Mouse (Mus musculus) hindbrain, embryonic 13.5 days (tissue): ENCODE measurements at regions not wholly inside any gene's neighbourhood (a gene's known extent, or its start where the extent isn't known, plus 50 kb on each side); places are given as distances from the start of the nearest gene placed in this dataset.

Experiments used
- ATAC-seq: fragments of 200-750 bp; cut with Nextera tagmentation; 2 replicates; pipeline ENCODE4 v1.8.0; 2017; ENCODE audit warnings: moderate TSS enrichment; ENCODE audit not compliant: low FRiP score
- H3K27ac ChIP-seq: fragments of 300-500 bp; sonication (generic); 2 replicates; pipeline ENCODE4 v1.5.1; 2015; ENCODE audit warnings: inconsistent platforms, mild to moderate bottlenecking, moderate library complexity
- H3K27me3 ChIP-seq: fragments of 300-500 bp; sonication (generic); 2 replicates; pipeline ENCODE4 v1.6.1; 2015; ENCODE audit warnings: mild to moderate bottlenecking, inconsistent platforms
- H3K36me3 ChIP-seq: fragments of 300-500 bp; sonication (generic); 2 replicates; pipeline ENCODE4 v1.6.1; 2015; ENCODE audit warnings: mild to moderate bottlenecking, inconsistent platforms
- H3K4me1 ChIP-seq: fragments of 300-500 bp; sonication (generic); replicated peaks from 2 replicates; pipeline ENCODE4 v1.6.1; 2015; ENCODE audit warnings: inconsistent platforms
- H3K4me2 ChIP-seq: fragments of 300-500 bp; sonication (generic); 2 replicates; pipeline ENCODE4 v1.6.1; 2015; ENCODE audit warnings: inconsistent platforms, mild to moderate bottlenecking, moderate library complexity
- H3K4me3 ChIP-seq: fragments of 300-500 bp; sonication (generic); 2 replicates; pipeline ENCODE4 v1.5.1; 2015; ENCODE audit warnings: mild to moderate bottlenecking, inconsistent platforms
- H3K9ac ChIP-seq: fragments of 300-500 bp; sonication (generic); 2 replicates; pipeline ENCODE4 v1.6.1; 2015; ENCODE audit warnings: mild to moderate bottlenecking, inconsistent platforms
- H3K9me3 ChIP-seq: fragments of 300-500 bp; sonication (generic); 2 replicates; pipeline ENCODE4 v1.6.1; 2016; ENCODE audit warnings: inconsistent platforms
- WGBS: fragments of 180-500 bp; shearing (Covaris S2); methylation state at CpG from one replicate; pipeline ENCODE4 v1.1.7; 2015; 5-methylcytosine and 5-hydroxymethylcytosine counted together

DNA sequence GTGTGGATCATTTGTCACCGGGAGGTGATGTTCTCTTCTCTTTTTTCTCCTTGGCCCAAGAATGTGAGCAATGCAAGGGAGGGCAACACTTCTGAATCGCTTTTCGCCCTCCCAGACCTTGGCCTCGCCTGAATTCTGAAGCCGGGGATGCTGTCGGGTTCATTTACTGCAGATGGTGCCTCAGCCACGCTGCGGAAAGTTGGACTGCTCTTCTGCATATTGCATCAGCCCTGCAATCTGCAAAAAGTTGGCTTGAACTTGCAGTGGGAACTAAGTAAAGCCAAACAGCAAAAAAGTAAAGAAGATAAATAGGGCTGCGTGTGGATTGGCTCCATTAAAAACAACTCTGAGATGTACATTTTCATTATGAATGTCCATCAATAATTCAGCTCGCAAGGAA is 55.9 kb upstream of the Dok5 start:
- Histone ChIP-seq H3K9ac (no peak overlapping the region), H3K4me3 (no peak overlapping the region), H3K36me3 (no peaks in the 10 kb centered on the region), H3K9me3 (0 out of 2 replicates have a peak, but pooled peaks cover 7% of the 10 kb centered on the region), H3K4me1 (no peaks in the 10 kb centered on the region), H3K27ac (no peak overlapping the region), H3K4me2 (no peak overlapping the region), H3K27me3 (no peaks in the 10 kb centered on the region)
- 91% methylated on average over 10 of the region's 10 CpGs for WGBS
- ATAC-seq: no peak

DNA sequence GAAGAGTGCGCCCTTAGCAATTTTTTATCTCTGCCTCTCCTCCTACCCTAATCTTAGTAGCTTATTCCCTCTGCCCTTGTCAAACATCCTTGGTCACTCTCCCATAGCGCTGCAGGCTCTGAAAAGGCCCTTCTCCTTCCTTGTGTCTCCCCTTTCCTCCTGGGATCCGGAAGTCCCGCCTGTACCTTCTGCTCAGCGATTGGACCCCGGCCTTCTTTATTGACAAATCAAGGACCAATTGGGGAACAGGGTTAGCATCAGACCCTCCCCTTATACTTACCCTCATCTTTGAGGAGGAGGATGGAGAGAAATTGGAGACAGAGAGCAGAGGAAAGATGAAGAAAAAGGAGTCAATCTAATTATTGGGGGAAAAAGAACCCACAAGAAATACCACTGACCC is 57.9 kb upstream of the Dok5 start:
- WGBS: 80% methylated on average over 6 of the region's 6 CpGs
- H3K9ac ChIP-seq: no peak overlapping the region
- no peaks in the 10 kb centered on the region for H3K27me3 ChIP-seq
- no peak overlapping the region for H3K4me3 ChIP-seq
- H3K9me3 ChIP-seq: 0 out of 2 replicates have a peak, but pooled peaks cover 7% of the 10 kb centered on the region
- H3K4me2 ChIP-seq: no peak overlapping the region
- no peaks in the 10 kb centered on the region for H3K36me3 ChIP-seq
- peaks cover 4% of the 10 kb centered on the region; the same call in 1 of the 2 replicates for H3K4me1 ChIP-seq
- no peak overlapping the region for H3K27ac ChIP-seq
- no peak for ATAC-seq

DNA sequence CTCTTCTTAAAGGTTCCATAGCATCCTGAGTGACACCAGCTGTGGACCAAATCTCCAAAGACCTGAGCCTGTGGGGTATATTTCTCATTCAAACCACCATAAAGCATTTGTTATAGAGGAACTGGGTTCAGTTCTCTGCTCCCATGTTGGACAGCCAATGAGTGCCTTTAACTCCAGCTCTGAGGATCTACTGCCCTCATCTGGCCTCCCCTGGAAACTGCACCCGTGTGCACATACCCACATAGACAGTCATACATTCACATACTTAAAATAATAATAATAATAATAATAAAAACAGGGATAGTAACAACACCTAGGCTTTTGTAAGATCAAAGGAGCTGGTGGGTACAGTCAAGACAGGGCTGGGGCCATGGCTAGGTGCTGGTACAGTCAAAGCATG is 58.8 kb upstream of the Dok5 start:
- no peak overlapping the region for H3K4me2 ChIP-seq
- peaks cover 13% of the 10 kb centered on the region for H3K4me1 ChIP-seq
- 0 out of 2 replicates have a peak, but pooled peaks cover 7% of the 10 kb centered on the region for H3K9me3 ChIP-seq
- H3K4me3 ChIP-seq: no peak overlapping the region
- no peak overlapping the region for H3K9ac ChIP-seq
- no peak overlapping the region for H3K27ac ChIP-seq
- no peaks in the 10 kb centered on the region for H3K36me3 ChIP-seq
- 90% methylated on average over 1 of the region's 1 CpGs for WGBS
- ATAC-seq: no peak
- H3K27me3 ChIP-seq: no peaks in the 10 kb centered on the region

DNA sequence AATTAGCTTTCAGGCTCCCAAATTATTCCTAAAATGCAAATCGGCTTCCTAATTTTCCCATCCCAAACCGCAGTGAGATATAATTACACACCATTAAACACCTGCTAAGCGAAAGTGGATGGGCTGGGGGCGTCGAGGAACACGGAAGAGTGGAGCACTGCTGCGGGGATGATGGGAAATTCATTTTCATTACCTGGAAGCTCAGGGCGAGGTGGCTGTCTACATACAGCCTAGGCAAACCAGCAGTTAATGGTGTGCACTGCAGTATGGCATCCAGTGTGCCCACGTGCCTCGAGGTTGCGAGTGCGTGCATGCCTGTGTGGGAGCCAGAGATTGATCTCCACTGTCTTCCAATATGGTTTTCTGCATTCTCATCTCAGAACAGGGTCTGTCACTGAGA is 62.6 kb upstream of the Dok5 start:
- Histone ChIP-seq H3K27ac (peak overlapping the region; percentile 49), H3K9me3 (no peaks in the 10 kb centered on the region)
- ATAC-seq: peak; percentile 80

DNA sequence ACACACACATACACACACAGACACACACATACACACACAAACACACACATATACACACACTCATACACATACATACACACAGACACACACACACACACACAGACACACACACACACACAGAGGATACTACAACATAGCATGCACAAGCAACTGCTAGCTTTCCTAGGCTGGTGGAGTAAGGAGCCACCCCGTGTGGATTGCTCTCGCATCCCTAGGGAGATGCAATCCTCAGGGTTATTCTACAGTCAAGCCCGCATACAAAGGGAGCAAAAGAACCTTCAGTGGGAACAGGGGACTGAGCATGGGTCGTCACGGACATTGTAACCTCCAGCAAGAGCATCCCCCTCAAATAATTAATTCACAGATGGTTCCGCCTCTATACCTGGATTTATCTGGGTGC is 63.1 kb upstream of the Dok5 start:
- Histone ChIP-seq H3K4me1 (peaks cover 16% of the 10 kb centered on the region), H3K4me3 (no peak overlapping the region), H3K36me3 (no peaks in the 10 kb centered on the region), H3K27ac (peak overlapping the region; percentile 49), H3K9me3 (no peaks in the 10 kb centered on the region), H3K4me2 (no peak overlapping the region), H3K9ac (no peak overlapping the region), H3K27me3 (no peaks in the 10 kb centered on the region)
- peak; percentile 72 for ATAC-seq
- WGBS: 63% methylated on average over 6 of the region's 6 CpGs

More for the DNA sequence above, 62.6 kb upstream of the Dok5 start:
- Histone ChIP-seq H3K4me2 (no peak overlapping the region), H3K36me3 (no peaks in the 10 kb centered on the region), H3K9ac (no peak overlapping the region), H3K4me3 (no peak overlapping the region), H3K27me3 (no peaks in the 10 kb centered on the region), H3K4me1 (peaks cover 16% of the 10 kb centered on the region)
- 67% methylated on average over 12 of the region's 12 CpGs for whole genome bisulfite sequencing

DNA sequence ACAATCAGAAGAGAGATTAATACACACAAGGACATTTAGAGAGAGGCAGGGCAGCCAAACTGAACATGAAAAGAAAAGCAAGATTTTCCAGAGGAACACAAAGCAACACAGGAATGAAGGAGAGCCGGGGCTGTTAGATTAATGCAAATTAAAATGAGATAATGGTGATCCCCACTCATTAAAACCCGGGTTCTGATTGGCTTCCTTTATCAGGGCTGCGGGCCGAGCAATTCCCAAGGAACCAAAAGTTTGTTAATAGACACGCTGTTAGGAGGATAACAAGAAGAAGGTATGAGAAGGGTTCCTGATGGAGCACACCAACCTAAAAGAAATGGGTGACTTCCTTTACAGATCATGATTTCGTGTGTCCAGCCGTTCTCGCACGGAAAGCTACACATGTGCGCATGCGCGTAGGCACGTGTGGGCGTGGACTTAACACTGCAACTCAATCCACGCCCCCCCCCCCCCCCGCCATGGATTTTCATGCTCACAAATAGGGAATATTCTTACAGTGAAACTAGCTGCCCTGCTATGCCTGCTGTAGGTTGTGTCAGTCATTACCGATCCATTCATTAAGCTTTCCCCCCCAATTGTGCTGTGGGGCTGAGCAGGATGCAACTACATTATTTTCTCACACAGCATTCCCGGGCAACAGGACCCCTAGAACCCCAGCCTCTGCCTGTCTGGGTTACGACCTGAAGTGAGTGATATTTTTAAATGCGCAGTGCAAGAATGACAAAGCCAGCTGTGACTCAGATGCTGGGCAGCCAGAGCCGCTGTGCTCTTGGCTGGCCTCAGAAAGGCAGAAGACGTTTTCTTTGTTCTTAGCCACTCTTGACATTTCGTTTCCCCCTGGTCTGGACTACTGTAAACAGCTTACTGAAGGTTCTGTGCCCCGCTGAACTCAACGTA is 60.5 kb upstream of the 4930470P17Rik start:
- H3K27ac ChIP-seq: peak overlapping the region; percentile 66
- 77% methylated on average over 25 of the region's 25 CpGs for WGBS
- no peak for ATAC-seq

DNA sequence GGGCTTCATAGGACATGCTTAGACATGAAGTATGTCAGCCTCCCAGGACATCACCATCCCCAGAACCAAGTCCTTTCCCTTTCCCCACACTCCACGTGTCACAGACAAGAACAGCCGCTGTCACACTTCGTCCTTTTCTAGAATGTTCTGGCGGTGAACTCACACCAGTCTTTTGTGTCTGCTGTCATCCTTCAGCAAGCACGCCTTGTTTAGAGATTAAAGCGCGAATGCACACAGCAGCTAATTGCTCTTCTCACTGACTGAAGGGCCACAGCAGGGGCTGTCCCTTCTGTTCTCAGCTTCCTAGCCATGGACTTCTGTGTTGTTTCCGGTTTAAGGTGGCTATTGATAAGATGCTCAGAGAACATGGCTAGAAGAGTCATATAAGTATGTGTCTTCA is 57.5 kb upstream of the 4930470P17Rik start:
- WGBS: 29% methylated on average over 8 of the region's 8 CpGs
- Histone ChIP-seq H3K4me2 (no peak overlapping the region), H3K9me3 (no peaks in the 10 kb centered on the region), H3K9ac (no peak overlapping the region), H3K27me3 (no peaks in the 10 kb centered on the region), H3K36me3 (no peaks in the 10 kb centered on the region), H3K27ac (peak overlapping the region; percentile 44; the same call in 1 of the 2 replicates), H3K4me1 (peaks cover 48% of the 10 kb centered on the region), H3K4me3 (no peak overlapping the region)
- no peak for ATAC-seq

More for the DNA sequence above, 60.5 kb upstream of the 4930470P17Rik start:
- no peaks in the 10 kb centered on the region for H3K9me3 ChIP-seq
- no peak overlapping the region for H3K4me2 ChIP-seq
- peaks cover 40% of the 10 kb centered on the region for H3K4me1 ChIP-seq
- H3K36me3 ChIP-seq: no peaks in the 10 kb centered on the region
- no peaks in the 10 kb centered on the region for H3K27me3 ChIP-seq
- no peak overlapping the region for H3K4me3 ChIP-seq
- no peak overlapping the region for H3K9ac ChIP-seq

DNA sequence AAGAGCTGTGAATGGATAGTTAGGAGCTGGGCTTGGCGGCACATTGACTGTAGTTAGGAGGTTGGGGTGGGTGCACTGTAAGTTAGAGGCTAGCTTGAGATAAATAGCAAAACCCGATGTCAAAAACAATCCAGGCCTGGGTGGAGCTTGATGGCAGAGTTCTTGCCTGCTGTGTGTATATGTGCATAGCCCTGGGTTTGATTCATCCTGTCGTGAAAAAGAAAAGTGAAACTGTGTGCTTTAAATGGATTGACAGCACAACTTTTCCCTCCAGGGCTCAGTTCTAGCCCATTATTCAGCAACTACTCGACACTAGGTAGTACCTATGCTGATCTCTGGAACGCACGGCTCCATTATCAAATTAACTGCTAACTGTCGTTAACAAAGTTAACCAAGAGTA is 56.7 kb upstream of the 4930470P17Rik start:
- H3K27ac ChIP-seq: peak overlapping the region; percentile 44; the same call in 1 of the 2 replicates
- H3K27me3 ChIP-seq: no peaks in the 10 kb centered on the region
- H3K36me3 ChIP-seq: no peaks in the 10 kb centered on the region
- no peak overlapping the region for H3K9ac ChIP-seq
- H3K4me2 ChIP-seq: no peak overlapping the region
- no peak for ATAC-seq
- H3K9me3 ChIP-seq: no peaks in the 10 kb centered on the region
- H3K4me3 ChIP-seq: no peak overlapping the region
- H3K4me1 ChIP-seq: peaks cover 49% of the 10 kb centered on the region
- 45% methylated on average over 7 of the region's 7 CpGs for WGBS

DNA sequence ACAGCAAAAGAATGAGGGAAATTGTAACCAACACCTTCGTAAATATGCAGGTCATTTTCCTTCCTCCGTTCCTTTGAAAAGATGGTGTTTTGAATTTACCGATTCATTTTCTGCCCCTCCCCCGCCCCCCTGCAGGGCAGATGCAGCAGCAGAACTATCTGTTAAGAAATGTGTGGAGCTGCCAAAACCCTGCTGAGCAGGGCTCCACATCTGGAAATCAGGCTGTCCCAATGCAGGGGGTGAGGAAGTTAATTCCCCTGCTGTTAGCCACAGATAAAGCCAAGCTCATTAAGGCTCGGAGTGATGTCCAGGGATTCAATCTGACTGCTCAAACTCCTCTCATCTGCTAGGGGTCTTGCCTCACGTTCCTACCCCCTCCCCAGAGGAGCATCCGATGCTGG is 56.0 kb upstream of the 4930470P17Rik start:
- Histone ChIP-seq H3K4me1 (peaks cover 53% of the 10 kb centered on the region), H3K4me3 (no peak overlapping the region), H3K36me3 (no peaks in the 10 kb centered on the region), H3K27ac (peak overlapping the region; percentile 83), H3K9ac (peak overlapping the region; percentile 56; the same call in 1 of the 2 replicates), H3K9me3 (no peaks in the 10 kb centered on the region), H3K27me3 (no peaks in the 10 kb centered on the region), H3K4me2 (peak overlapping the region; percentile 21; the same call in 1 of the 2 replicates)
- WGBS: 3% methylated on average over 7 of the region's 7 CpGs
- peak; percentile 65 for ATAC-seq

DNA sequence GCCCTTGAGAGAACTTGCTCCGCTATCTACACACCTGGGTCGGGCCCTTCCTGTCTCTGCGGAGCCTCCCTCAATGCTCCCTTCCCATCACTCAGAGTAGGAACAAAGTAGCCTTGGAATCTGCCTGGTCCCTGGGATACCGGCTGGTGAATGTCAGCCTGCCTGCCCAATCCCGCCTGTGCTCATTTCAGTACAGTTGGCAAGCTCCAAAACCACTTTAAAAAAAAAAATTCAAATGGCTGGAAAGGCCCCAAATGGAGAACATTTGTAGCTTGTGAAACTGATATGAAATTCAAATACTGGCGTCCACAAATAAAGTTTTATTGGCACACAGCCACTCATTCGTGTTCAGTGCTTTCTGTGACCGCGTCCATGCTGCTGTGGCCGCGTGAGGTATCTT is 50.3 kb upstream of the 4930470P17Rik start:
- 89% methylated on average over 11 of the region's 11 CpGs for WGBS
- H3K27me3 ChIP-seq: no peaks in the 10 kb centered on the region
- H3K4me1 ChIP-seq: peaks cover 15% of the 10 kb centered on the region
- H3K9me3 ChIP-seq: no peaks in the 10 kb centered on the region
- no peak for ATAC-seq
- no peak overlapping the region for H3K4me3 ChIP-seq
- no peaks in the 10 kb centered on the region for H3K36me3 ChIP-seq
- H3K4me2 ChIP-seq: no peak overlapping the region
- no peak overlapping the region for H3K27ac ChIP-seq
- no peak overlapping the region for H3K9ac ChIP-seq
